Mouse (Mus musculus): Measurements from ENCODE around the gene Agfg2.

Agfg2 gene

DNA sequence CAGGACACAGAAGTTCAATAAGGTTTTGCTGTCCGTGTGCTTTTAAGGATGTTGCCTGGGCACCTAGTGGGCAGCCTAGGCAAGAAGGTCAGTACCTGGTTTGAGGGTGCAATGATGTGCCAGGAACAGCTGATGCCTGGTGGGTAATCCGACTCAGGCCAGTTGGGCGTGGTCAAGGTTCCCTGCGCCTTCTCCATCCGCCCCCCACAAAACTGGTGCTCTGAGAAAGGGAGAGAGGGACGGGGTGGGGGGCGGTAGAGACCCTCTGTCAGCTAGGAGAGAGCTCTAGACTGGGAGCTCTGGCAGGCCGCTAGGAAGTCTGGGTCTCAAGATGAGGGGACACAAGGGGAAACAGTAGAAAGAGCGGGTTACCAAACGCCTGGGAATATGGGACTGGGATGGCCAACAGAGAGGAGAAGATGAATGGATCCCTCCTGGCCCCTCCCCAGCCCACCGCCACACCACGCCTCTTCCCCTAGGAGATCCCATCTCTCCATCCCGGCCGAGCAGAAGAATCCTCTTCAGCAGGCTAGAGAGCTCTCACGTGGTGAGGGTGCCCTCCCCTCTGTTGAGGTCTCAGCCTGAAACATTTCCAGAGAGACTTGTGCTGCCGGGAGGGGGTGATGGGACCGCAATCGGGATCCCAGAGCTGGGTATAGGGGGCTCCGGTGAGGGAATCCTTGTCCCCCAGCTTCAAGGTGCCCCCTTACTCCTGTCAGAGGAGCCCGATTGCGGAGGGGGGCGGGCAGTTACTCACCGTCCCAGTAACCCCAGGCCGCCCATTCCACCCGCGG lies 76.5 kb downstream of the Agfg2 start:
- DNase-seq: no peak

DNA sequence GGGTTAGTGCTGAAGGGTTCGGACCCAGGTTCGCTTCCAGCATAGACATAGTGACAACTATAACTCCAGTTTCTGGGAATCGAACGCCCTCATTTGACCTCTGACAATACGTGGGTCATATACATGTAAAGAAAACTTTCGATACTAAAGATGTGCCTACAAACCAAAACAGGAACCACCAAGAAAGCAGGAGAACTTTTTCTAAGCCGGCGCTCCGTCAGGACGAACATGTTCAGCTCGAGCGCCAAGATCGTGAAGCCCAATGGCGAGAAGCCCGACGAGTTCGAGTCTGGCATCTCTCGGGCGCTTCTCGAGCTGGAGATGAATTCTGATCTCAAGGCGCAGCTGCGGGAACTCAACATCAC lies 83.2 kb downstream of the Agfg2 start:
- DNase-seq: no peak

DNA sequence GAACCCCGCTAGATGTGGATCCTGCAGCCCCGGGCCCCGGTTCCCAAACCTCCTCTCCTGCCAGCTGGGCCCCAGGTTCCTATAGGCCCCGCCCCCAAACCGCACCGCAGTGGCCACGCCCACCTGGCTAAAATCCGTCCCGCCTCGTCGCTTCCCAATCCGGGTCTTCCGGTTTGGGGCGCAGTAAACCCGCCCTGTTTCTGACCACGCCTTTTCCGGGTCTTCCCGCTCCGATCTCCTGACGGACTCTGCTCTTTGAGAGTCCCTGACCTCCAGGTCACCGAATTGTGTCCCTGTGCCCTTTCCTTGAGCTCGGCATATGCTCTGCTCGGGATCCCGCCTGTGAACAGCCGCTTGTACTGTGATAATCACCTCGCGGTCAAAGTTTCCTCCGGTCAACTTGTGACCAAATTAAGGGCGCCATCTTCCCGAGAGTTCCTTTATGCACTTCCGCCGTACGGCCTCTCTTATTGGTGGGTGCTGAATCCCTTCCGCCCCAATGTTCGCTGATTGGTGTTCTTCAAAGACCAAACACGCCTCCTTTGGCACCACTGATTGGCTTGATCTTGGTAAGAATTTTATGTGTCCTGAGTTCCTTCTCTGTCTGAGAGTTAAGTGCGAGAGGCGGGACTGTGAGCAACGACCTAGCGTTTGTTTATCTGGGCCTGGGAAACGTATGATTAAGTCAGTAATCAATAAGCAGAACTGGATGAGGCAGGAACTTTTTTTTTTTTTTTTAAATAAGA lies 83.7 kb downstream of the Agfg2 start, which contains the start of gene Mospd3:
TSS of gene Mospd3 (minus strand) at position 440 of the 746 bp plus-strand sequence.
- peak; percentile 95 to 98 for DNase-seq
